Mouse (Mus musculus) hindbrain, embryonic 15.5 days (tissue): ENCODE measurements around the gene Hes3. TPM values are rescaled to one million over a fixed set of nuclear protein-coding genes. Genes with fewer than 3 reads are reported as not detected.

ENCODE experiments used
- ATAC-seq: fragments of 200-750 bp; cut with Nextera tagmentation; 2 replicates; pipeline ENCODE4 v1.8.0; 2017; ENCODE audit warnings: low read depth, moderate number of reproducible peaks, moderate TSS enrichment; ENCODE audit not compliant: low FRiP score
- H3K27ac ChIP-seq: fragments of 300-500 bp; sonication (generic); replicated peaks from 2 replicates; pipeline ENCODE4 v1.5.1; 2015; ENCODE audit warnings: mild to moderate bottlenecking, inconsistent platforms
- H3K27me3 ChIP-seq: fragments of 300-500 bp; sonication (generic); 2 replicates; pipeline ENCODE4 v1.6.1; 2015; ENCODE audit warnings: control low read depth, inconsistent platforms
- H3K36me3 ChIP-seq: fragments of 300-500 bp; sonication (generic); 2 replicates; pipeline ENCODE4 v1.6.1; 2015; ENCODE audit warnings: control low read depth, inconsistent platforms
- H3K4me1 ChIP-seq: fragments of 300-500 bp; sonication (generic); replicated peaks from 2 replicates; pipeline ENCODE4 v1.6.1; 2015; ENCODE audit warnings: control low read depth, inconsistent platforms
- H3K4me2 ChIP-seq: fragments of 300-500 bp; sonication (generic); 2 replicates; pipeline ENCODE4 v1.6.1; 2015; ENCODE audit warnings: moderate library complexity, mild to moderate bottlenecking, inconsistent platforms
- H3K4me3 ChIP-seq: fragments of 300-500 bp; sonication (generic); 2 replicates; pipeline ENCODE4 v1.5.1; 2015; ENCODE audit warnings: mild to moderate bottlenecking, inconsistent platforms
- H3K9ac ChIP-seq: fragments of 300-500 bp; sonication (generic); 2 replicates; pipeline ENCODE4 v1.6.1; 2015; ENCODE audit warnings: inconsistent platforms
- H3K9me3 ChIP-seq: fragments of 300-500 bp; sonication (generic); 2 replicates; pipeline ENCODE4 v1.6.1; 2016; ENCODE audit warnings: control low read depth, inconsistent platforms
- WGBS: fragments of 180-500 bp; shearing (Covaris S2); methylation state at CpG from one replicate; pipeline ENCODE4 v1.1.7; 2015; 5-methylcytosine and 5-hydroxymethylcytosine counted together
- polyA plus RNA-seq: library from polyadenylated mRNA; unstranded; fragments of >200 nt; fragmentation: Nextera tagmentation; extraction: Ambion mirVana; gene quantifications from 2 replicates; pipeline ENCODE4 v1.2.1, GENCODE M21; 2015

Hes3 gene
- polyA plus RNA-seq, 1 experiment from 2014 or later: 0.47 TPM

- peak; percentile 33; the same call in 1 of the 2 replicates for ATAC-seq
- peak overlapping the region; percentile 66 for H3K4me3 ChIP-seq
- H3K9me3 ChIP-seq: no peaks in the 10 kb centered on the region
- peak overlapping the region; percentile 80 for H3K9ac ChIP-seq
- H3K4me1 ChIP-seq: peaks cover 46% of the 10 kb centered on the region
- H3K36me3 ChIP-seq: 0 out of 2 replicates have a peak, but pooled peaks cover 3% of the 10 kb centered on the region
- H3K27ac ChIP-seq: peak overlapping the region; percentile 80; the same call in 1 of the 2 replicates
- H3K4me2 ChIP-seq: peak overlapping the region; percentile 92
- peaks cover 33% of the 10 kb centered on the region for H3K27me3 ChIP-seq
- 1% methylated on average over 20 of the region's 20 CpGs for WGBS
Observed at GRCm38 (mm10) chr4:152274681-152275131, 16.8 kb downstream of the Hes3 start.

DNA sequence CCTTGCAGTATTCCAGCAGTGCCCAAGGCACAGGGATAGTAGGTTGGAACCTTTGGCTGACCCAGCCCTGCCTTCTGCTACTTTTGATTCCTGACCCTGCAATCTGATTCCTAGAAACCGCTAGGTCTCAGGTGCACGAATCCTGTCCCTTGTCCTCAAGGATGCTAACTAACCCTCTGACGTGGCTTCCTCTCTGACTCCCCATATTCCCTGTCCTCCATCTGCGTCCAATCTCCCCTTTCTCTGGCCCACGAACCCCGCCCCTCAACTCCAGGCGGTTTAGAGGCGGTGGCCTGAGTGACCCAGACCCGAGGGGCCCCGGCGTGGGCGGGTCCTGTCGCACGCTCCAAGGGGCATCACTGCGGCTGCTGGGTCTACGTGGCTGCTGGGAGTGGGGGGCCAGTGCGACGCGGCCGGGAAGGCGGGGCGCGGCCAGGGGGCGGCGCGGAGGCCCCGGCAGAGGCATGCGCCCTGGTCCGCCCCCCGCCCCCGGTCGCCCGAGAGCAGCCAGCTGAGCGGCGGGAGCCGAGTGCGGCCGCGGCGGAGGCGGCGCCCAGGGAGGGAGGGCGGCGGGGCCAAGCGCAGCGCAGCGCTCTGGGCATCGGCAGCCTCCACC is 17.7 kb downstream of the Hes3 start, which contains the start of gene Gpr153:
TSS of gene Gpr153 (plus strand) at position 612 of the 616 bp plus-strand sequence.
- Histone ChIP-seq H3K9ac (peak within 1 kb of the TSS; percentile 80), H3K4me3 (peak within 1 kb of the TSS; percentile 66), H3K4me1 (peaks cover 51% of the 10 kb centered on the region), H3K36me3 (0 out of 2 replicates have a peak, but pooled peaks cover 3% of the 10 kb centered on the region), H3K4me2 (peak within 1 kb of the TSS; percentile 92), H3K27me3 (peaks cover 26% of the 10 kb centered on the region), H3K27ac (peak within 1 kb of the TSS; percentile 80), H3K9me3 (no peaks in the 10 kb centered on the region)
- peak; percentile 66 for ATAC-seq
- under 1% methylated on average over 29 of the region's 48 CpGs for WGBS

DNA sequence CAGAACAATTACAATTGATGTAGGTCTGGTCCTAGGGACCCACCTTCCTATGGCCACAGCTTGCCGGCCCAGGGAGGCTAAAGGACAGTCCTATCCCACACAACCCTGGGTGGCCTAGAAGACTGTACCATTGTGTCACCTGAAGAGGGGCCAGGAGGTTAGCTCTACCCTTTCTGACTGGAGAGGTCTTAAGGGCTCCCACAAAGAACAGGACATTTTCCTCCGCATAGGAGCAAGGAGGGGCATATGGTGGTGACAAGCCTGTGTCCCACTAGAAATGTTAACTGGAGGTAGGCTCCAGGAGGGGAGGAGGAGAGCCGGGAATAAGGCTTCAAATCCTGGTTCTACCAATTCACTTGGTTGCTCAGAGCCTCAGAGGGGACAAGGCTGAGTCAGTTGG is 18.3 kb downstream of the Hes3 start:
- peak overlapping the region; percentile 92 for H3K4me2 ChIP-seq
- 22% methylated on average over 3 of the region's 3 CpGs for WGBS
- ATAC-seq: peak; percentile 4; the same call in 1 of the 2 replicates
- peak overlapping the region; percentile 66; the same call in 1 of the 2 replicates for H3K4me3 ChIP-seq
- no peak overlapping the region for H3K9ac ChIP-seq
- H3K27ac ChIP-seq: peak overlapping the region; percentile 80
- peaks cover 52% of the 10 kb centered on the region for H3K4me1 ChIP-seq
- H3K9me3 ChIP-seq: no peaks in the 10 kb centered on the region
- H3K27me3 ChIP-seq: peaks cover 26% of the 10 kb centered on the region
- peaks cover 3% of the 10 kb centered on the region; the same call in 1 of the 2 replicates for H3K36me3 ChIP-seq

DNA sequence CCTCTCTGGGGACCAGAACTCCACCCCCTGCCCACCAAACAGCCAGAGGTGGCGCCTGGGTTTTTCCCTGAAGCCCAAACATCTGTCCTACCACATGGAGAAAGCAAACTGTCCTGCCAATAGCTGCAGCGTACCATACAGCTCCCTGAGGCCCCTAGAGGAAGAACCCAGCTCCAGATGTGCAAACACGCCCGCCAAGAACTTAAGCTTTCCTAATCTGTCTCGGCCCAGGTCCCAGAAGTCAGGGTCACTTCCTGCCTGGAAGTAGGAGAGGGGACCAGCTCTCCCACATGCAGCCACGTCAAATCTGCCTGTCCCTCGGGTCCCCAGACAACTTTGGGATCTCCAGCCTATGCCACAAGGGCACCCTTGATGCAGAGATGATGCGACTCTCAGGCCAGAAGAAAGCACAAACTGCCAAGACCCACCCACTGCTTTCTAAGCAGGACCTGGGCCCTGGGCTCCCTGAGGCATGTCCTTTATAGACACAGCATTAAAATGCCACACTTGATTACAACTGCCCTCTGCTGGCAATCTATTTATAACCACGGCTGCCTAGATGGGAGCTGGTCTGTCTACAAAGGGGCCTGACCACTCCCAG is 18.9 kb downstream of the Hes3 start:
- peaks cover 58% of the 10 kb centered on the region for H3K4me1 ChIP-seq

GRCm38 (mm10) chr4:152272006-152272405 is 19.5 kb downstream of the Hes3 start:
- Histone ChIP-seq H3K27me3 (peaks cover 22% of the 10 kb centered on the region), H3K4me1 (peaks cover 61% of the 10 kb centered on the region), H3K36me3 (peaks cover 3% of the 10 kb centered on the region; the same call in 1 of the 2 replicates), H3K4me3 (no peak overlapping the region), H3K9ac (no peak overlapping the region), H3K4me2 (no peak overlapping the region), H3K9me3 (no peaks in the 10 kb centered on the region), H3K27ac (peak overlapping the region; percentile 26; the same call in 1 of the 2 replicates)
- no peak for ATAC-seq
- WGBS: 75% methylated on average over 7 of the region's 7 CpGs

More for the DNA sequence above, 18.9 kb downstream of the Hes3 start:
- H3K4me3 ChIP-seq: no peak overlapping the region
- peaks cover 3% of the 10 kb centered on the region; the same call in 1 of the 2 replicates for H3K36me3 ChIP-seq
- H3K4me2 ChIP-seq: peak overlapping the region; percentile 92; the same call in 1 of the 2 replicates
- no peak overlapping the region for H3K9ac ChIP-seq
- peaks cover 26% of the 10 kb centered on the region for H3K27me3 ChIP-seq
- no peak for ATAC-seq
- WGBS: 40% methylated on average over 9 of the region's 9 CpGs
- no peaks in the 10 kb centered on the region for H3K9me3 ChIP-seq
- H3K27ac ChIP-seq: peak overlapping the region; percentile 80; the same call in 1 of the 2 replicates

GRCm38 (mm10) chr4:152271334-152271733 is 20.1 kb downstream of the Hes3 start:
- no peak overlapping the region for H3K9ac ChIP-seq
- WGBS: 93% methylated on average over 11 of the region's 11 CpGs

GRCm38 (mm10) chr4:152270599-152270998 is 20.9 kb downstream of the Hes3 start:
- no peak overlapping the region for H3K4me2 ChIP-seq
- peaks cover 3% of the 10 kb centered on the region; the same call in 1 of the 2 replicates for H3K36me3 ChIP-seq
- no peak overlapping the region for H3K27ac ChIP-seq
- no peak overlapping the region for H3K4me3 ChIP-seq
- no peaks in the 10 kb centered on the region for H3K9me3 ChIP-seq
- ATAC-seq: no peak
- H3K9ac ChIP-seq: no peak overlapping the region
- H3K27me3 ChIP-seq: peaks cover 9% of the 10 kb centered on the region; the same call in 1 of the 2 replicates
- peaks cover 58% of the 10 kb centered on the region for H3K4me1 ChIP-seq
- WGBS: 63% methylated on average over 9 of the region's 9 CpGs

More at GRCm38 (mm10) chr4:152271334-152271733, 20.1 kb downstream of the Hes3 start:
- Histone ChIP-seq H3K4me1 (peaks cover 60% of the 10 kb centered on the region), H3K27me3 (peaks cover 16% of the 10 kb centered on the region), H3K9me3 (no peaks in the 10 kb centered on the region), H3K36me3 (peaks cover 3% of the 10 kb centered on the region; the same call in 1 of the 2 replicates), H3K27ac (no peak overlapping the region), H3K4me2 (no peak overlapping the region), H3K4me3 (no peak overlapping the region)
- no peak for ATAC-seq

- Histone ChIP-seq H3K4me2 (no peak overlapping the region), H3K36me3 (peaks cover 4% of the 10 kb centered on the region; the same call in 1 of the 2 replicates), H3K27me3 (peaks cover 5% of the 10 kb centered on the region; the same call in 1 of the 2 replicates), H3K9ac (no peak overlapping the region), H3K4me3 (no peak overlapping the region), H3K9me3 (no peaks in the 10 kb centered on the region), H3K27ac (no peak overlapping the region), H3K4me1 (peaks cover 55% of the 10 kb centered on the region)
- ATAC-seq: no peak
- WGBS: 87% methylated on average over 13 of the region's 13 CpGs
Observed at GRCm38 (mm10) chr4:152269967-152270366, 21.5 kb downstream of the Hes3 start.

- H3K9ac ChIP-seq: no peak overlapping the region
- ATAC-seq: peak; percentile 27; the same call in 1 of the 2 replicates
- WGBS: 58% methylated on average over 13 of the region's 13 CpGs
- H3K36me3 ChIP-seq: peaks cover 7% of the 10 kb centered on the region; the same call in 1 of the 2 replicates
- no peak overlapping the region for H3K4me2 ChIP-seq
- H3K27ac ChIP-seq: peak overlapping the region; percentile 48; the same call in 1 of the 2 replicates
- 0 out of 2 replicates have a peak, but pooled peaks cover 3% of the 10 kb centered on the region for H3K27me3 ChIP-seq
- no peaks in the 10 kb centered on the region for H3K9me3 ChIP-seq
- H3K4me3 ChIP-seq: no peak overlapping the region
- H3K4me1 ChIP-seq: peaks cover 44% of the 10 kb centered on the region
Observed at GRCm38 (mm10) chr4:152267748-152268369, 23.6 kb downstream of the Hes3 start.

- peak overlapping the region; percentile 54 for H3K27ac ChIP-seq
- no peak for ATAC-seq
Observed at GRCm38 (mm10) chr4:152266236-152266895, 25.1 kb downstream of the Hes3 start.

DNA sequence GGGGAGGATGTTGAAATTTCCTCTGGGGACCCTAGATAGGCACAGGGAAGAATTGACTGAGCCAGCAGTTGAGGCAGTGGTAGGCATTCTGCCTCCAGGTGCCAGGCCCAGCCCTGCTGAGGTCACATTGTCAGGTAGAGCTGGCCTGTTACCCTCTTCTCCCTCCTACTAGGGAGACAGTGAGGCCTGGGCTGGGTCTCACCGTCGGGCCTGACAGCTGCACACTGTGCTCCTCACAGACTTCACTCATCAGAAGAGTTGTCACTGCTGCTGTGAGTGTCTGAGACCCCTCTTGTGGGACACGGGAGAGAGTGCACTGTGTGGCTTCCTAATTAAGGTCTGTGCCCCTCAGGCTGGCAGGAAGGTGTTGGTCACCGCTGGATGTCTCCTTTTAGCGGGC is 25.7 kb downstream of the Hes3 start:
- H3K9me3 ChIP-seq: no peaks in the 10 kb centered on the region
- no peak overlapping the region for H3K4me3 ChIP-seq
- no peak for ATAC-seq
- H3K27me3 ChIP-seq: no peaks in the 10 kb centered on the region
- peak overlapping the region; percentile 54 for H3K27ac ChIP-seq
- H3K4me1 ChIP-seq: peaks cover 41% of the 10 kb centered on the region
- WGBS: 30% methylated on average over 5 of the region's 5 CpGs
- no peak overlapping the region for H3K9ac ChIP-seq
- H3K36me3 ChIP-seq: peaks cover 6% of the 10 kb centered on the region; the same call in 1 of the 2 replicates
- H3K4me2 ChIP-seq: no peak overlapping the region

More at GRCm38 (mm10) chr4:152266236-152266895, 25.1 kb downstream of the Hes3 start:
- Histone ChIP-seq H3K4me1 (peaks cover 41% of the 10 kb centered on the region), H3K9me3 (no peaks in the 10 kb centered on the region), H3K36me3 (peaks cover 3% of the 10 kb centered on the region; the same call in 1 of the 2 replicates), H3K9ac (no peak overlapping the region), H3K27me3 (0 out of 2 replicates have a peak, but pooled peaks cover 2% of the 10 kb centered on the region), H3K4me3 (no peak overlapping the region), H3K4me2 (no peak overlapping the region)
- WGBS: 39% methylated on average over 10 of the region's 10 CpGs
